Mouse (Mus musculus): ENCODE data around the gene Ctbp1.

DNA sequence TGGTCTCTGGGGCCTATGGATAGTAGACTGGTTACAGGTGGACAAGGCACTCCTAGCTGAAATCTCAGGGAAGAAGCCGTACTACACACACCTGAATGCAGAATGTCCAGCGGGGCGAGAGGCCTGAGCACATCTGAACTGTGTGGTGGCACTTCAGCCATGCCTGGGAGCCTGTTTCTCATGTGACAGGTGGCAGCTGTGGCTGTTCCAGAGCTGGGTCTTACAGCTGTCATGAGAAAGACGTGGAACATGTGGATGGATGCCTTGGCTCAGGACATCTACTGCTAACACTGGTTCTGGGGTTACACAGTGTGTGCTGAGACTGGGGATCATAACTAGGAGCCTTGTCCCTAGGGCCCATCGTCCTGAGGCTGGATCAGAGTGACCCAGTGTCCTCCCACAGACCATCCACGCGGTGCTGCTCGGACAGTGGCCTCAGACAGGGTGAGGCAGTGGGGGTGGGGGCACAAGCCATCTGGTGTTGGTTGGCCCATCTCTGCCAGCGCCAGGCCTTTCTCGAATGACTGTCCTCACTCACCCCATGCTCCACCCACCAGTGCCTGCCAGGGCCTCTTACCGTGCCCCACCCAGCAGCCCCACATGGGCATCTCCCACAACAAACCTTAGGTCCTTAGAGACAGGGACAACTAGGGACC is 37.1 kb downstream of the Ctbp1 start:
- TF ChIP-seq CTCF (IDR thresholded peaks at IDR 0.05; ENCODE audit: low read depth), result no peak
- TF ChIP-seq EP300 (IDR thresholded peaks at IDR 0.05; ENCODE audit: low read depth), result no peak

All from liver, embryonic 14.5 days (tissue).